Mouse (Mus musculus): ENCODE results near the gene Olfr93.

DNA sequence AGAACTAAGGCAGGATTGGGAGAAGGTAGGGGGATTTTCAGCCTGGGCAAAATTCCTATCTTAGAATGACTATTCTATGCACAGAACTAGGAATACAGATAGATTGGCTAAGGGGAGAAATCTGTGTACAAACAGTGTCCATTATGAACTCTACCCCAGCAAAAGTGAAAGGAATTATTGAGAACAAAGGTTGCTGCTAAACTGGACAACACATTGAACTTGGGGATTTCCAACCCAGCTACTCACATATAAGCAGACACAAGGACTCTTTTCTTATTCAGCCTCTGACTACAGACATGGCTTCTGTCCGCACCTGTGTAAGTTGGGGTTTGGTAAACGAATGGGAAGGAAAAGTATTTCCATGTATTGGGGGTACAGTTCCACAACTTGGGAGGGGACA, 32.4 kb upstream of the Olfr93 start, which contains the start of gene Ubd:
- TF ChIP-seq CTCF (IDR thresholded peaks at IDR 0.05; ENCODE audit: insufficient read depth, low read depth, low read length) (no peak), POLR2A (IDR thresholded peaks at IDR 0.05; ENCODE audit: insufficient read depth, low read depth, low read length) (no peak)

Data from olfactory bulb, adult 2 months (tissue).